Mouse (Mus musculus): ENCODE measurements around the gene Ints7. TPM values are rescaled to one million over a fixed set of nuclear protein-coding genes. Genes with fewer than 3 reads are reported as not detected.

Ints7 gene
- polyA plus RNA-seq (2014; fragmentation: Illumina TruSeq; extraction: RNeasy Lipid Tissue Mini Kit (QIAGEN cat#74804); ENCODE audit: low read depth, low replicate concordance), result 14.5 TPM

GRCm38 (mm10) chr1:191575458-191576247 lies at the start of gene Ints7, which contains the start of gene Dtl:
Gene Ints7 (plus strand): TSS chr1:191575636.
Gene Dtl (minus strand): TSS chr1:191575544.

Other genes starting within 250 kb of the Ints7 start
- 6.0 TPM for gene Tmem206, start 249.7 kb upstream of the Ints7 start, polyA plus RNA-seq (2014; fragmentation: Illumina TruSeq; extraction: RNeasy Lipid Tissue Mini Kit (QIAGEN cat#74804); ENCODE audit: low read depth, low replicate concordance)
- gene Ppp2r5a, start 172.4 kb upstream of the Ints7 start, polyA plus RNA-seq (2014; fragmentation: Illumina TruSeq; extraction: RNeasy Lipid Tissue Mini Kit (QIAGEN cat#74804); ENCODE audit: low read depth, low replicate concordance), result 242 TPM
- 9.7 TPM for gene Dtl, start 92 bp upstream of the Ints7 start, polyA plus RNA-seq (2014; fragmentation: Illumina TruSeq; extraction: RNeasy Lipid Tissue Mini Kit (QIAGEN cat#74804); ENCODE audit: low read depth, low replicate concordance)
- gene Lpgat1, start 142.2 kb downstream of the Ints7 start, polyA plus RNA-seq (2014; fragmentation: Illumina TruSeq; extraction: RNeasy Lipid Tissue Mini Kit (QIAGEN cat#74804); ENCODE audit: low read depth, low replicate concordance), result 58.8 TPM
- 5.1 TPM for gene Nek2, start 245.8 kb downstream of the Ints7 start, polyA plus RNA-seq (2014; fragmentation: Illumina TruSeq; extraction: RNeasy Lipid Tissue Mini Kit (QIAGEN cat#74804); ENCODE audit: low read depth, low replicate concordance)

Data from sigmoid colon, adult 10 weeks (tissue).